Mouse (Mus musculus): ENCODE data around the gene Abhd14a.

The Abhd14a gene

DNA sequence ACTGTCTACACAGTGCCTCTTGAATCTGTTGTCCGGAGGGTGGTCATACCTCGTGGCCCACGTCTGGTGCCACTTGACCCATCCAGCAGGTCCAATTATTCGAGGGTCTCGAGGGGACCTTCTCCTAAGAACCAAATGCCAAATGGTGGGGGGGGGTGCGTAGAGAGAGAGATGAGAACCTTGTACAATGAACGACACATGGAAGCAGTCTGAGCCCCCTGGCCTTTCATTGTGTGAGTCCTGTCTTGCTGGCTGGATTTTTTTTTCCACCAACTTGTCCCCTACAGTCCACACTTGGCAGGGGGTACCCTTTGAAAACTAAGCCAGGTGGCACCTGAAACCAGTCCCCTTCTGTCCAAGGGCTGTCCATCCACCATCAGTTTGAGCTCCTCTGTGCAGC lies 20.3 kb upstream of the Abhd14a start:
- no peak for DNase-seq

DNA sequence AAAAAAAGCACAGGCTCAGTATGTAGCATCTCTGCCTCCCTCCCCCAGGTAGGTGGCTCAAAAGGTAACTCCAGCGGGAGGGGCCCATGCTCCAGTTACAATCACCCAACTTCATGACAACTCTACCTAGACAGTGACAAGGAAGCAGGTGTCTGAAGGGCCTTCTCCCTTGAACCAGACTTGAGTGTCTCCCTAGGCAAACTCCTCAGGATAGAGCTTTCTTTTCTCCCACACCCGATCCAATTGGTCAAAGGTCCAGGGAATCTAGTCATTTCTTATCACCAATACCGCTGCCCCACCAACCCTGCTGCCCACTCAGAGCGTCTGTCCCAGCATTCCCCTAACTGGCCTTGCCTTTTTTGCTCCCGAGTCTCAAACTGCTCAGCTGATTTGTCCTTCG lies 19.2 kb upstream of the Abhd14a start:
- peak; percentile 32 for DNase-seq

DNA sequence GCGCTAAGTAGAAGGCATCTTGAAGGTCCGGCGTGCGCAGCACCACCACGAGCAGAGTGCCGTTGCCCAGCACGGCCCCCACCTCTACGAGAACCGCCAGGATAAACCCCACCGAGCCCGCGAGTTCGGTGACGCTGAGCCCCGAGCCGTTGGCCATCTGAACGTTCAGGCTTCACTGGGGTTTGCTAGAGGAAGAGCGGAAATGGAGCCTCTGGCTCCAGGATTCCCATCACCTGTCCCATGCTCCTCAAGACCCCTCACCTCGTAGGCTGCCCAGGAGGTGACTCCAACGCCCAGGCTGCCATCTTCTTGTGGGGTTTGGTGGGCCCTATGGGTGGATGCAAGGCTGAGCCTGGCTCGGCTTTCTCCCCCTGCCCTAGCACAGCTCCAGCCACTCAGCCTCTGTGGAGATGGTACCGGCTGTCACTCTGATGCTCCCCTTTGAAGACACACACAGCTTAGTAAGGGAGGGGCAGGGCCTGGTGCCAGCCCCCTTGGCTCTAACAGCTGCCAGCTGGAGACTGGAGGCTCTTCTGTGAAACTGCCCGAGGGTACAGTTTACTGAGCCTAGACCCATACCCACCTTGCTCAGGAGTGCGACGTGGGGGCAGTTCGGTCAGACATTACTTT lies 18.2 kb upstream of the Abhd14a start, which contains the start of gene Gpr62:
TSS of gene Gpr62 (minus strand) at position 368 of the 630 bp plus-strand sequence.
- DNase-seq = peak; percentile 81

DNA sequence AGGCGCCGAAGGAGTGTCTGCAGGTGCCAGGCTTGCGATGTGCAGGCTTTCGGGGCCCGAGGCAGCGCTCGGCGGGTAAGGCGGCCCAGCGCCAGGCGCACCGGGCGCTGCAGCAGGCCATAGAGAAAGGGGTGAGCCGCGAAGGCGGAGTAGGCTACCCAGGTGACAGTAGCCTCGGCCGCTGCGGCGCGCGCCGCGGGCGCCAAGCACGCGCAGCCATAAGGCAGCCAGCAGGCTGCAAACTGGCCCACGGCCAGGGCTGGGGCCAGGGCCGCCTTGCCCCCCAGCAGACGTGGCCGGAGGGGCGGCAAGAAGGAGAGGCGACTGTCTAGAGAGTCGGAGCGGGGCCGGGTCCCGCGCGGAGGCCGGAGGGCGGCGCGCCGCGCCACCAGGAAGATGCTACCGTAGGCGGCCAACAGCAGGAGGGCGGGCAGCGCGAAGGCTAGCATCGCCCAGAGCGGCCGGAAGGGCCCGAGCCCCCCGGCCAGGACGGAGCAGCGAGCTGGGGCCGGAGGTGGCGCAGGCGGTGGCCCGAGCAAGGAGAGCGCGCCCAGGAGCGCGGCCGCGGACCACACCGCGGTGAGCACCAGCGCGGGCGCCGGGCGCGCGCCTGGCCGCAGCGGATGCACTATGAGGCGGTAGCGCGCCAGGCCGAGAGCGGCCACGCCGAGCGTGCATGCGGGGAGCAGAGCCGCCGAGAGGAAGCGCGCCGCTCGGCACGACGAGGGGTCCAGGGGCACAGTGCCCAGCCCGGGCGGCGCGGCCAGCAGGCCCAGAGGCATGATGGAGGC lies 17.5 kb upstream of the Abhd14a start:
- DNase-seq = peak; percentile 90

GRCm38 (mm10) chr9:106463122-106464063 lies 15.9 kb upstream of the Abhd14a start:
- peak; percentile 84 for DNase-seq

DNA sequence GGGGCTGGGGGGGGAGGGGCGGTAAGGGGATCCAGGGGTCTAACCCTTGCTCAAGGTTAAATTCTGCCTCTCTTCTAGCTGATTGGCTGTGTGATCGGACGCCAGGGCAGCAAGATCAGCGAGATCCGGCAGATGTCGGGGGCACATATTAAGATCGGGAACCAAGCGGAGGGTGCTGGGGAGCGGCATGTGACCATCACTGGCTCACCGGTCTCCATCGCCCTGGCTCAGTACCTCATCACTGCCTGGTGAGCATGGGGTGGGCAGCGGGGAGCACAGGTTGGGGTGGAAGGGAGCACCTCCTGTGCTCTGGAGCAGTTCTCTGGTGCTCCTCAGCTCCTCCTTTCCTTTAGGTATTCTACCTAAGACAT lies 14.9 kb upstream of the Abhd14a start:
- DNase-seq = peak; percentile 48

DNA sequence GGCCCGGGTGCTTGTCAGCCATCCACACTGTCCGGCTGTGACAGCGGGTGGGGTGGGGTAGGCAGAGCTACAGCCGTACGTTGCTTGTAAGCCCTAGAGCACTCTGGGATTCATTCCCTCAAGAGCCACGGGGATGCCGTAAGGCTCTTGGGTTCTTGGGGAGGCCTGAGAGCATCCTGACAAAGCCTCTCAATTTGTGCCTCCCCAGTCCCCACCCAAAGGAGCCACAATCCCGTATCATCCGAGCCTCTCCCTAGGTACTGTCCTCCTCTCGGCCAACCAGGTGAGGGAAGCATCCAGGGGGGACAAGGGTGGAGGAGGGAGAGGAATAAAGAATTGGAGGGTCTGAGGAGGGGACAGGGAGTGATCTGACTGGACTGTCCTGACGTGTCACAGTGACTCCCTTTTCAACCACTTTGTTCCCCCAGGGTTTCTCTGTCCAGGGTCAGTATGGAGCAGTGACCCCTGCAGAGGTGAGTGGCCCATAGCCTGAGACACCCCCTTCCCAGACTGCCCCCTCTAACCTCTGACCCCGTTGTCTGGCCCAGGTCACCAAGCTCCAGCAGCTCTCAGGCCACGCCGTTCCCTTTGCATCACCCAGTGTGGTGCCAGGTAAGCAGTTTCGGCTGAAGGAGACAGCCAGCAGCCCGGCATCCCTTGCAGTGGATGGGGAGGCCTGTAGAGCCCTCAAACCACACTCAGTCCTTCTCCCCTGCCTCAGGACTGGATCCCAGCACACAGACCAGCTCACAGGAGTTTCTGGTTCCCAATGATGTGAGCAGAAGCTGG lies 14.4 kb upstream of the Abhd14a start:
- DNase-seq = peak; percentile 61

DNA sequence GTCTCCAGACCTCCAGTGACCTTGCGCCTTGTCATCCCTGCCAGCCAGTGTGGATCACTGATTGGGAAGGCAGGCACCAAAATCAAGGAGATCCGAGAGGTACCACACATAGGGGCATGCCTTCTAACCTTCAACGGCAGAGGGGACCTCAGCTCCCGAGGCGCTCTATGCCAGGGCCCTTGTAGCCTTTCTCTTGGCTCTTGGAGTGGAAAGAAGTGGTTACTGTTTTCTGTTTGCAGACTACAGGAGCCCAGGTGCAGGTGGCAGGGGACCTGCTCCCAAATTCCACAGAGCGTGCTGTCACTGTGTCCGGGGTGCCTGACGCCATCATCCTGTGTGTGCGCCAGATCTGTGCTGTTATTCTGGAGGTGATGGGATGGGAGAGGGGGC lies 13.5 kb upstream of the Abhd14a start:
- peak; percentile 56 for DNase-seq

GRCm38 (mm10) chr9:106460401-106461025 lies 13.0 kb upstream of the Abhd14a start:
- DNase-seq = peak; percentile 79

DNA sequence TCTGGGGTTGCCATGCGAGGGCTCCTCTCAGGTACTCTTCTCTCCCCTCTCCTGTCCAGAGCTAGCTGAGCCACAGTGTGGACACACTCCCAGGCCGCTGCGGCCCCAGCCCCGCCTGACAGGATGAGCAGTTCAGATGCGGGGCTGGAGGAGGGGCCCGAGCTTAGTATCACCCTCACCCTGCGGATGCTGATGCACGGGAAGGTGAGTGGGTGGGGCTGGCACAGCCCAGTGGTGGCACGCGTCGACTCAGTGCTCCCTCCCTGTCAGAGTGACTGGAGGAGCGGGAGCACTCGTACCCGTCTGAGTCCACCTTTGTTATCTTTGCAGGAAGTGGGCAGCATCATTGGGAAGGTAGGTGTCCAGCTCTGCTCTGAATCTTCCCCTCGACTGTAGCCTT lies 12.5 kb upstream of the Abhd14a start:
- DNase-seq = peak; percentile 60

DNA sequence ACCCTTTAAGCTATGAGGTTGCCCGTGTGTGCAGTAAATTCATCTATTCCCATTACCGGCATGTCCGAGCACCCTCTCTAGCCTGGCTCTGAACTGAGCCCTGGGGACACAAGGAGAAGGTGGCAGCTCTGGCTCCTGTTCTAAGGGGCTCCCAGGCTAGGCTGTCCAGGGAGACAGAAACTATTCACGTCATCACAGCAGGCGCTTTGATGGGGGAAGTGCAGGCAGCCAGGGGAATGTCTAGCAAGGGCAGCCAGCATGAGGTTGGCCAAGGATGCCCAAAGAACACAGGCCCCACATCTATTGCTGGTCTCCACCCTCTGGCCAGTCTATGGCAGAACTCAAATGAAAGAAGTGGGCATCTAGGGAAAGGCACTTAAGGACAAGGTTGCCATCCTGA lies 10.4 kb upstream of the Abhd14a start:
- peak; percentile 35 for DNase-seq

GRCm38 (mm10) chr9:106457163-106457559 lies 9.7 kb upstream of the Abhd14a start:
- DNase-seq = peak; percentile 29

DNA sequence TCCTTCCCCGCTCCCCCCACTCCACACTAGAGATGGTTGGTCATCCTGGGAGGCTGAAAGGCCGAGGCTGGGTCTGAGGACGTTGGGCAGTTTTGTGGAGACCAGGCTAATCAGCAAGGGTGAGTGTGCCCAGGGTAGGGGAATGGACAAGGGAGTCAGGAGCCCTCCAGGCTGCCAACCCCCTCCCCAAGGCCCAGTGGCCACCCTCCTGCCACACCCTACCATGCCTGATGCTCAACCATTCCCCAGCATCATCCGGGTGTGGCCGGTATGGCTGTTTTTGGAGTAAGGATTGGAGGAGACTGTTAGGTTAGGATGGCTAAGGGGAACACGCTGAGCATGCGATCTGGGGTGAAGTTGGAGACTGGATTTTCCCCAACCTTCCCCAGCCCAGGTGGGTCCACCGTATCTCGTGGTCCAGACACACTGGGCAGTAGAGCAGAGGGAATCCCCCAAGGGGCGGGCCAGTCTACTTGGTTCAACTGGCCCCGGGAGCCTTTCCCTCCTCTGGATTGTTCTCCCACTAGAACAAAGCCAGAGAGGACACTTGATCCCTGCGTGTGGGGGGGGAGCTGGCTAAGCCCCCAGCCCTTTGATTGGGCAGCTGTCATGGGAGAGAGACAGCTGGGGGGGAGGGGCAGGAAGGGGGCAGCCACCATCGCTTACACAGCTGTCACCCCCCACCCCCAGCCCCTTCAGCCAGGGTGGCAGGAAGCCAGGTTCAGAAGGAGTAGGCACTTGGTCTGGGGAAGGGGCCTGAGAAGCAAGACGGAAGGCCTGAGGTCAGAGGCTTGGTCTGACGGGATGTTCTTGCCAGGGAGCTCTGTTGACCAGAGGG lies 9.1 kb upstream of the Abhd14a start:
- peak; percentile 35 for DNase-seq

DNA sequence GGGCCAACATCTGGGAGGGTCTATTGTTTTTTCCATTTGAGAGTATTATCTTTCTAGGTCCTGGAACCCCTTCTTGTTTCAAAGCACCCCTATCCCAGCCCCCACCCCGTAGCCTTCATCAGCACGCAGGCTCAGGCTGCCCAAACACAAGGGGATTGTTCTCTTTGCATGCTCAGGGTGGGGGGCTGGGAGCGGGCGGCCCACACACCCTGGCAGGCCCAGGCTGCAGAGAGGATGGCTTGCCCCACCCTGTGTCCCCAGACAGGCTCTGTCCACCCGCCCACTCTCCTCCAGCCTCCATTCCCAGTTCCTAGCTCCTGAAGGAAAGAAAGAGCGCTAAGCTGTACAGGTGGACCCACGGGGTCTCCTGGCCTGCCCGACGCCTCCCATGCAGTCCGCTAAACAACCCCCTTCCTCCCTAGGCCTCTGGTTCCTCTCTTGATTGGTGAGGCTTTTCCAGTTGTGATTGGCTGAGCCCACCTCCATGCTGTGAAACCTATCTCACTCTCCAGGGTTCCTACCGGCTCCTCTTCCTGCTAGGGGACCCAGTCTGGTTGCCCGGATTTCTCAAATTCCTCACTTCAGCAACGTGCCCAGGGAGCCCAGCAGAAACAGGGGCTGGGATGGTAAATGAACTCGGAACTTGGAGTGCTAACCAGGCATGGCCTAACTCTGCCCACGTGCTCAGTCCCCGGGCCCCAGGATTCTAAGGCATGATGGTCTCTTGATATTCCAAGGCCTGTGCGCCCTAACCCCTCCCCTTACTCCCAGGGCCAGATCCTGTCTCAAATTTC lies 7.6 kb upstream of the Abhd14a start:
- peak; percentile 36 for DNase-seq

DNA sequence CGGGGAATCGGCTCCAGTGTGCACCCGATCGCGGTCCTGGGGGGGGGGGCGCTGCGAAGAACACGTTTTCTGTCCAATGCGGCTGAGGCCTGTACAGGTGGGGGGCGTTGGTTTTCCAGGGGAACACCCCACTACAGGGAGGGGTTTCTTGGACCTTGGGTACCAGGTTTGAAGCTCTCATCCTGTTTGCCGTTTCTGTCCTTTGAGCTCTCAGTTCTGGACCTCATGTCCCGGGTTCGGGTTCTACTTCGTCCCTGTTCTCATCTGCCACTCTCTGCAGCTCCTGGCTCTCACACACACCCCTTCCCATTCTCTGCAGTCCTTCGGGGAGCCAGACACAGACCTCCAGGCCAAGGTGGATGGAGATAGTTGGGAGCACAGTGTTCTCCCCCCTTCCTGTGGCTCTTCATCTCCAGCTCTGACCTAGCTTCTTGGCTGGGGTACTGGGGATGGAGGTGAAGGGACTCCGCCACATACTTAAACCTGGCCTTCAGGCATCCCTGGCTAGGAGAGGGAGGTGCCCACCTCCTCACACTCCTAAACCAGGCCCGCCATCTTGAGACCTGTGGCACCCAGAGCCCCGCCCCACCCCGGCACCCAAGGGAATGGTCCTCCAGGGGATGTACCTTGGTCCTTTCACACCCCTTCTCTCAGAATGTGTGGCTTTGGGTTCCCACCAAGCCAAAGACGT lies 6.7 kb upstream of the Abhd14a start:
- peak; percentile 57 for DNase-seq

- peak; percentile 75 for DNase-seq
These were observed 6.0 kb upstream of the Abhd14a start, which contains the start of gene Pcbp4 for GRCm38 (mm10) chr9:106453271-106454070. Gene Pcbp4 (plus strand): TSS chr9:106453291.

DNA sequence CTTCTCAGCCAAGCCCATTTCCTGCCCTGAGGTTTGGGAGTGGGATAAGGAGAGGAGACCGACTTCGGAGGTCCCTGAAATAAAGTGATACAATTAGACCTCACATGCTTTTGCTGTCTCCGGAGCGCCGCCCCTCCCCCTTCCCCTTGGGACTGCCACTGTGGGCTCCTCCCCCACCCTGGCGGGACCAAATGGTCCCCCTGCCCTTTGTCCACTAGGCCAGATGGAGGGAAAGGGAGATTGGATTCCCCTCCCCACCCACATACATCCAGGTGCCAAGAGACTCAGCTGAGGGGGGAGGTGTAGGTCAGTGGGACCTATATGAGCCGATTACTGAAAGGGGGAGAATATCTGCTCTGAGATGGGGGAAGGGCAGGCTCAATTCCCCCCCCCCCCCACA lies 5.3 kb upstream of the Abhd14a start:
- peak; percentile 85 for DNase-seq

- DNase-seq = no peak
These were observed 4.9 kb upstream of the Abhd14a start for GRCm38 (mm10) chr9:106452351-106452750.

DNA sequence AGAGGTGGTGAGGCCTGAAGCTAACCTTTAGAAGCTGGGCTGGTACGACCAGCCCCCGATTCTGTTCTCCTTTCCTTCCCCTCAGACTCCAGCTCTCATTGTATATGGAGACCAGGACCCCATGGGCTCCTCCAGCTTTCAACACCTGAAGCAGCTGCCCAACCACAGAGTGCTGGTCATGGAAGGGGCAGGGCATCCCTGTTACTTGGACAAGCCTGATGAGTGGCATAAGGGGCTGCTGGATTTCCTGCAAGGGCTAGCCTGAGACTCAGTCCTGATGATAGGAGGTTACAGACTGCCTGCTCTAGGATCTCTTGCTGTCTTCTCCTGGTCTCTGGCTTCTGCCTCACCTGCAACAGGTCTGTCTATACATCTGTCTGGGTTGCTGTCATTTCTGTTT lies 4.4 kb upstream of the Abhd14a start:
- no peak for DNase-seq

Measured in cerebellum, adult 8-10 months (tissue).